Mouse (Mus musculus): ENCODE results near the gene 9130409I23Rik. TPM values are rescaled to one million over a fixed set of nuclear protein-coding genes. Genes with fewer than 3 reads are reported as not detected.

9130409I23Rik gene
- not detected in 2 replicates for polyA plus RNA-seq (2016; fragmentation: Nextera tagmentation; extraction: Ambion mirVana)

DNA sequence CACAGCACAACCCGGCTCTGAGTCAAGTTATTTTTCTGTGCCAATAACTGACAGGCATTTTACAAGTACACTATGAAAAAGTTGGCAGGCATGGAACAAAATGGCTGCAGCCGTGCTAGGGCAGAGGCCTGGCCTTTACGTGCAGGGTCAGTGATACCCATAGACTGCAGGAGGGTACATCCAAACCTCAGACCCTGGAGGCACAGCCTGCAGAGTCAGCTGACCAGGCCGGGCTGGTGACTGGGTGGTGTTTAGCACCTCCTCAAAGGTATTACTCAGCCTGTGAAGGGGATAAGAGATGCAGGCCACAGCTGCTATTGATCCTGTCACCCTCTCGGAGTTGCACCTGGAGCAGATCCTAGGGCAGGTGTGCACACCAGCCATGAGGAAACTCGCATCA, at the start of gene 9130409I23Rik:
9130409I23Rik (plus strand) TSS at position 301 of the 400 bp plus-strand sequence.
- Histone ChIP-seq H3K36me3 (no peaks in the 10 kb centered on the region), H3K9ac (no peak within 1 kb of the TSS), H3K9me3 (no peaks in the 10 kb centered on the region), H3K4me2 (replicated peaks) (no peak within 1 kb of the TSS), H3K4me3 (no peak within 1 kb of the TSS), H3K27ac (no peak within 1 kb of the TSS), H3K27me3 (no peaks in the 10 kb centered on the region), H3K4me1 (no peaks in the 10 kb centered on the region)
- ATAC-seq (ENCODE audit: insufficient number of reproducible peaks, insufficient read depth, low FRiP score, low TSS enrichment): no peak
- 75% methylated on average over 6 of the region's 6 CpGs for WGBS

DNA sequence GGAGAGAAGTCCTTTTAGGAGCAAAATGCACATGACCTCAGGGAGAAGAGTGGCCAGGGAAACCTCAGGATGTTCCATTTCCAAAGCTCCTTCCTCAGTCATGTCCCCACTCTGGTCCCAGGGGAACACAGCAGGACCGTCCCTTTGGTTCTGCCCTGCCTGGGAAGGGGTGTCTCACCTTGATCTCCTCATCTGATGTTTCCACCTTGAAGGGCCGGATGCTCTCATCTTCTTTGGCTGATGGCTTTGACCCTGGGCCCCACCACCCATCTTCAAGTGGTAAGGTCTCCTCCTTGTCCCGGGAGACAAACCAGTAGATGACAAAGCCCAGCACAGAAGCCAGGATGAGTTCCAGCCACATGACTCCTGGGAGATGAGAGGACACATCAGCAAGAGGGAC, 49.4 kb upstream of the 9130409I23Rik start:
- Histone ChIP-seq H3K4me2 (replicated peaks) (no peak overlapping the region), H3K9ac (no peak overlapping the region), H3K36me3 (no peaks in the 10 kb centered on the region), H3K4me1 (peaks cover 8% of the 10 kb centered on the region), H3K9me3 (no peaks in the 10 kb centered on the region), H3K27me3 (no peaks in the 10 kb centered on the region), H3K4me3 (no peak overlapping the region), H3K27ac (no peak overlapping the region)
- 94% methylated on average over 3 of the region's 3 CpGs for WGBS
- no peak for ATAC-seq (ENCODE audit: insufficient number of reproducible peaks, insufficient read depth, low FRiP score, low TSS enrichment)

DNA sequence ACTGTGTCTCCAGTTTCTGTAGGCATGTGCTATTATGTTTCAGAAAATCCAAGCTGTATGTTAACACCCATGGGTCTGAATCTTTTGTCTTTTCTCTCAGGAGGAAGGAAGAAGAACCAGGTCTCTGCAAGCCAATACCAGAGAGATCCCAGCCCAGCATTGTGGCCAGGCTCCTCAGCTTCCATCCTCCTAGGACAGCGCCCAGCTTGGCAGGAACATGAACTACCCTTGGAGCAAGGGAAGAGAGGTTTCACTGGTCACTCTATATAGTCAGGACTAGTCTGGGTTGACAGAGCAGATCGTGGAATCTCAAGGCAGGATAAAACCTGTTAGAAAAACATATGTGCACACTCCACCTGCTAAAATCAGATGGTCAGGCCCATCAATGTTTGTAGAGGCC, 47.2 kb upstream of the 9130409I23Rik start:
- H3K4me2 ChIP-seq (replicated peaks): no peak overlapping the region
- 82% methylated on average over 2 of the region's 2 CpGs for WGBS
- H3K27ac ChIP-seq: no peak overlapping the region
- no peak for ATAC-seq (ENCODE audit: insufficient number of reproducible peaks, insufficient read depth, low FRiP score, low TSS enrichment)
- H3K36me3 ChIP-seq: no peaks in the 10 kb centered on the region
- no peak overlapping the region for H3K4me3 ChIP-seq
- no peaks in the 10 kb centered on the region for H3K27me3 ChIP-seq
- no peaks in the 10 kb centered on the region for H3K9me3 ChIP-seq
- peaks cover 8% of the 10 kb centered on the region for H3K4me1 ChIP-seq
- no peak overlapping the region for H3K9ac ChIP-seq

DNA sequence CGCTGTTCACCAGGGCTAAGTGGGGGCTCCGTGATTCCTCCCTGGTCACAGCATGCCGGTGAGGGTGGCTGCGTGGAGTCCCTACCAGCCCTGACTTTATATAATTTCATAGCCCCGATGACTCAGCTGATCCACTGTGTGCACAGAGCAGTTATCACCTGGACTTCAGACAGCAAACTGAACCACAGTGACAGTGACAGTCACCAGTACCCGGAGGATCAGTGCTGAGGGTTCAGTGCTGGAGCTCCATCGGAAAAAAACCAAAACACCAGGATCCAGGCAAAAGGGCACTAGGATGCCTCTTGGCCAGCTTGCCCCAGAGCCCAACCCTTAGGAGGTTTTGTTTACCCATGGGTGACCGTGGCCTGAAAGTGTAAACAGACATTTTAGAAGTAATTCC, 45.7 kb upstream of the 9130409I23Rik start:
- no peak overlapping the region for H3K27ac ChIP-seq
- H3K4me3 ChIP-seq: no peak overlapping the region
- peaks cover 5% of the 10 kb centered on the region for H3K4me1 ChIP-seq
- no peak for ATAC-seq (ENCODE audit: insufficient number of reproducible peaks, insufficient read depth, low FRiP score, low TSS enrichment)
- WGBS: 84% methylated on average over 8 of the region's 8 CpGs
- no peak overlapping the region for H3K4me2 ChIP-seq (replicated peaks)
- no peak overlapping the region for H3K9ac ChIP-seq
- H3K9me3 ChIP-seq: no peaks in the 10 kb centered on the region
- no peaks in the 10 kb centered on the region for H3K27me3 ChIP-seq
- no peaks in the 10 kb centered on the region for H3K36me3 ChIP-seq

DNA sequence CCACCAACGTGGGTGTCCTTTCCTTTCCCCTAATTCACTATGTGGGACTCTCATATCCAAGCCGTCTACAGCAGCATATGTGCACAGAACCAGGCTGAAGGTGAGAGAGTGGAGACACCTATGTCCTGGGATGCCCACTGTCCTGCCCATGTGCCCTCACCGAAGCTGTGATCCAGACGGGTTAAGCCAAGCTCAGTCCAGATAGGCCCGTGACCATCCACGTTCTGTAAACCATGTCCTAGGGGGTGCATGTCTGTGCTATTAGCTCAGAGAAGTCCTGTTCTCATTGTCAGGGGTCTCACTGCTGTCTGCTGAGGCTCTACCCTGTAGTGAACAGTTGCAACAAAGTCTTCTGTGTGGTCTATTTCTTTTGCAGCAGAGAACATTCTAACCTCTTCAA, 43.2 kb upstream of the 9130409I23Rik start:
- WGBS: 89% methylated on average over 6 of the region's 6 CpGs
- Histone ChIP-seq H3K27ac (no peak overlapping the region), H3K9ac (no peak overlapping the region), H3K4me2 (replicated peaks) (no peak overlapping the region), H3K4me3 (no peak overlapping the region), H3K9me3 (no peaks in the 10 kb centered on the region), H3K36me3 (no peaks in the 10 kb centered on the region), H3K4me1 (no peaks in the 10 kb centered on the region), H3K27me3 (no peaks in the 10 kb centered on the region)
- no peak for ATAC-seq (ENCODE audit: insufficient number of reproducible peaks, insufficient read depth, low FRiP score, low TSS enrichment)

DNA sequence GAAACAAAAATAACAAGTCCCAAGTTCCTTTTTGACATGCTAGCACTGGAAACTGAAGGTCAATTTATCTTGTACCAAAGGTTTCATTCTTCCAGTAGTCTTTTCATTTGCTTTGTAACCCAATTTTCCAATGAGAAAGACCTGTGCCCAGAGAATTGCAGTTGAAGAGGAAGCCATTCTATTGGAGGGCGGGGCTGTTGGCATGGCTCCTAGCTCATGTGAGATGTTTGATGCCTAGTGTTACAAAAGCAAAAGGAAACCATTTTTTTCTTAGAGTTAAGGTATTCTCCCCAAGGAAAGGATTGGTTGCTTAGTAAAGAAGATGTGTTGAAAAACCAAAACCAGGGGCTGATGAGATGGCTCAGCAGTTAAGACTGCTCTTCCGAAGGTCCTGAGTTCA, 42.8 kb upstream of the 9130409I23Rik start:
- Histone ChIP-seq H3K4me2 (replicated peaks) (no peak overlapping the region), H3K4me3 (no peak overlapping the region), H3K27ac (no peak overlapping the region), H3K27me3 (no peaks in the 10 kb centered on the region), H3K36me3 (no peaks in the 10 kb centered on the region), H3K4me1 (no peaks in the 10 kb centered on the region), H3K9me3 (no peaks in the 10 kb centered on the region), H3K9ac (no peak overlapping the region)
- 93% methylated on average over 2 of the region's 2 CpGs for WGBS
- no peak for ATAC-seq (ENCODE audit: insufficient number of reproducible peaks, insufficient read depth, low FRiP score, low TSS enrichment)

DNA sequence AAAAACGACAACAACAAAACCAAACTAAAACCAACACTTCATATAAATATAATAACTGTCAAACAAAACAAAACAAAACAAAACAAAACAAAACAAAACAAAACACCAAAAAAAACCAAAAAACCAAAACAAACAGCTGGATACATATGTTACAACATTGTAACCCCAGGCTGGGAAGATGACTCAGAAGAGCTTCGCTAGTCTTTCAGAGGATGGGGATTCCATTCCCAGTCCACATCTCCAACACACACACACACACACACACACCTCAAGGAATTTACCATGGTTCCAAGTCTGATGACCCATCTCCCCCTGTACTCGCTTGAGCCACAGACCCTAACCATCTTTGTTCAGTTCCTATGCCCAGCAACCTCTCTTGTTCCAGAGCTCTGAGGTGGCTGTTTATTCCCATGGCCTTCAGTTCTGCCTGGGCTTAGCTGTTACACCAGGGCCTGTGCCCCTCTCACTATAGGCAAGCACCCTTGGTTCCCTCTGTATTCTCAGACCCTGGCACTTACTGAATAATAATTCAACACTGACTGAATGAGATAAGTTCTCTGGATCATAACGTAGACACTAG, 41.9 kb upstream of the 9130409I23Rik start:
- Histone ChIP-seq H3K4me2 (replicated peaks) (no peak overlapping the region), H3K27me3 (no peaks in the 10 kb centered on the region), H3K36me3 (no peaks in the 10 kb centered on the region), H3K4me1 (no peaks in the 10 kb centered on the region), H3K9me3 (no peaks in the 10 kb centered on the region), H3K4me3 (no peak overlapping the region), H3K27ac (no peak overlapping the region), H3K9ac (no peak overlapping the region)
- WGBS: 86% methylated on average over 4 of the region's 4 CpGs
- ATAC-seq (ENCODE audit: insufficient number of reproducible peaks, insufficient read depth, low FRiP score, low TSS enrichment): no peak

DNA sequence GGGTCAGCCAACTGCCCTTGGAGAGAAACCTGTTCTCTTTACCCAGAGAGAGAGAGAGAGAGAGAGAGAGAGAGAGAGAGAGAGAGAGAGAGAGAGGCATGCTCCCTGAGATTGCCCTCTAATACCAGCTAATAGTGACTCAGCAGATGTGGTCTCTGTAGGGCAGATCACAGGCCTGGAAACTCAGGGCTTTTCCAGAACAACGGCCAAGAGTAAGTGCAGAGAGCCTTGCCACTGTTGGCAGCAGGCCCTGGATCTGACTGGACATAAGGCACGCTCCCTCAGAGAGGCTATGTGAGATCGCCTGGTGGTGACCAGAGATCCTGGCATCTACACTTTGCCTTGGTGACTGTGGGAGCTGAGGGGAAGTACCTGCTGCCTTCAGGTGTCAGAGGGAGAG, 41.3 kb upstream of the 9130409I23Rik start:
- Histone ChIP-seq H3K4me1 (no peaks in the 10 kb centered on the region), H3K4me2 (replicated peaks) (no peak overlapping the region), H3K36me3 (no peaks in the 10 kb centered on the region), H3K9ac (no peak overlapping the region), H3K9me3 (no peaks in the 10 kb centered on the region), H3K4me3 (no peak overlapping the region), H3K27me3 (no peaks in the 10 kb centered on the region), H3K27ac (no peak overlapping the region)
- ATAC-seq (ENCODE audit: insufficient number of reproducible peaks, insufficient read depth, low FRiP score, low TSS enrichment): no peak
- 67% methylated on average over 3 of the region's 3 CpGs for WGBS

DNA sequence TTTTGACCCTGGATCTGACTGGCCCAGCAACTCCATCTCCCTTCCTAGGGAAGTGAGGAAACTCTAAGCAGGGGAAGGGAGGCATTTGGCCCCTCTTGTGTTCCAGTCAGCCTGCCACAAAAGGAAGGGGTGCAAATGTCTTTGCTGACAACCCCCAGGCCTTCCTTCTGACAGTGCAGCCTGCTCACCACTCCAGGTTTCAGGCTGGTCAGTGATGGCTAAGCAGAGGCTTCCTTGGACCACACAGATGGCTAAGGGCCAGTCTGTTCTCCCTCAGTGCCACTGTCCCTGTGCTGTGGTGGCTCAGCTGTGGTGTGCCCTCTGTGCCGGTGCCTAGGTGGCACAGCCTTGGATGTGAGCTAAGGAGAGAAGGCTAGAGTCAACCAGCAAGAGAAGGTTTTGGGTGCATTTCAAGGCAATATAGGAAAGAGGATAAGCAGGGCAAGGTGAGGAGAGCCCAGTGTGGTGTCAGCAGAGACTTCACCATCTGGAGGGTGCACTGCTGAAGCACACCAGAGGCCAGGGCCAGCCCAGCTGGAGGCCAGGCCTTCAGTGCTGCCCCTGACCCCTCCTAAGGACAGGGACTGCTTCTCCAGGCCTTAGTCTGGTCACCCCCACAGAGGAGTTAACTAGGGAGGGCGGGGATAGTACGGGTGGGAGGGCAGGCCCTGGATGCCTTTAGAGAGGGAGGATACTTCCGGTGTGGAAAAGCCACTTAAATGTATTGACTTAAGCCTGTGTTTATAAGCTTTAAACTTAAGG, 40.7 kb upstream of the 9130409I23Rik start:
- H3K9me3 ChIP-seq: no peaks in the 10 kb centered on the region
- H3K4me2 ChIP-seq (replicated peaks): no peak overlapping the region
- H3K36me3 ChIP-seq: no peaks in the 10 kb centered on the region
- 63% methylated on average over 4 of the region's 4 CpGs for WGBS
- no peaks in the 10 kb centered on the region; the same call in 1 of the 2 replicates for H3K4me1 ChIP-seq
- no peak overlapping the region for H3K27ac ChIP-seq
- ATAC-seq (ENCODE audit: insufficient number of reproducible peaks, insufficient read depth, low FRiP score, low TSS enrichment): no peak
- no peak overlapping the region for H3K9ac ChIP-seq
- no peaks in the 10 kb centered on the region for H3K27me3 ChIP-seq
- H3K4me3 ChIP-seq: no peak overlapping the region

DNA sequence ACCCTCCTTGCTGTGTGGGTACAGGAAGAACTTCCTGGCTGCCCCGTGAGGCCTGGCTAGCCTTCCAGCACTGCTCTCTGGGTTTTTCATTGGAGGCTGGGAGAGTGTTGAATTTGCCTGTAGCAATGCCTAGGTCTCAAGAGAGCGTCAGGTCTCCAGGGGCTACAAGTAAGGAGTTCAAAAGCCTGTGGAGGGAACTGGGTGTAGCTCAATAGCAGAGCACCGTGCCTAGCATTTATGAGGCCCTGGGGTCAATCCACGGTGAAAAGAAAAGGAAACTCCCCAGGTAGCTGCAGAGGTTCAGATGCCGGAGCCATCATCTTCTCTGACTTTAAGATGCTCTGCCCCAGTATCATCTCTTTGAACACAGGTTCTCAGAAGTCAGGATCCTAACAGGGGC, 39.4 kb upstream of the 9130409I23Rik start:
- Histone ChIP-seq H3K4me2 (replicated peaks) (no peak overlapping the region), H3K36me3 (no peaks in the 10 kb centered on the region), H3K27me3 (no peaks in the 10 kb centered on the region), H3K4me1 (peaks cover 6% of the 10 kb centered on the region; the same call in 1 of the 2 replicates), H3K9ac (no peak overlapping the region), H3K4me3 (no peak overlapping the region), H3K27ac (no peak overlapping the region), H3K9me3 (no peaks in the 10 kb centered on the region)
- 58% methylated on average over 5 of the region's 5 CpGs for WGBS
- no peak for ATAC-seq (ENCODE audit: insufficient number of reproducible peaks, insufficient read depth, low FRiP score, low TSS enrichment)

DNA sequence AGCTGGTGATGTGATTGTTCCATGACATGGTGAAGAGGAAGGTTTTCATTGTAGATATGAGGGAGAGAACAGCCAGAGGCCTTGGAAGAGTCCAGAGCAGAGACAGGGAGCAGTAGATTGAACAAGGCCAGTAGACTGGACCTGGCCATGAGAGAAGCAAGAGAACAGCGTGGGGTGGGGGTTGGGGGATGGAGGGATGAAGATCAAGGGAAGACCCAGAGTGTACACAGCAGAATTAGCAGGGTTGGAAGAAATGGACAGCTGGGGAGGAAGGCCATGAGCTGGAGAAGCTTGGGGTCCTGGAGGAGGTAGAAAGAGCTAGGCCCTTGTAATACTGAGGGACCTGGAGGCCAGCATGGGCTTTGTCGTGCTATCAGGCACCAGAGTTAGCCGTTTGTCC, 38.6 kb upstream of the 9130409I23Rik start:
- H3K9me3 ChIP-seq: no peaks in the 10 kb centered on the region
- peaks cover 11% of the 10 kb centered on the region; the same call in 1 of the 2 replicates for H3K4me1 ChIP-seq
- no peak overlapping the region for H3K4me3 ChIP-seq
- H3K4me2 ChIP-seq (replicated peaks): no peak overlapping the region
- H3K27ac ChIP-seq: no peak overlapping the region
- no peaks in the 10 kb centered on the region for H3K27me3 ChIP-seq
- WGBS: 83% methylated on average over 3 of the region's 3 CpGs
- no peaks in the 10 kb centered on the region for H3K36me3 ChIP-seq
- ATAC-seq (ENCODE audit: insufficient number of reproducible peaks, insufficient read depth, low FRiP score, low TSS enrichment): no peak
- H3K9ac ChIP-seq: no peak overlapping the region

DNA sequence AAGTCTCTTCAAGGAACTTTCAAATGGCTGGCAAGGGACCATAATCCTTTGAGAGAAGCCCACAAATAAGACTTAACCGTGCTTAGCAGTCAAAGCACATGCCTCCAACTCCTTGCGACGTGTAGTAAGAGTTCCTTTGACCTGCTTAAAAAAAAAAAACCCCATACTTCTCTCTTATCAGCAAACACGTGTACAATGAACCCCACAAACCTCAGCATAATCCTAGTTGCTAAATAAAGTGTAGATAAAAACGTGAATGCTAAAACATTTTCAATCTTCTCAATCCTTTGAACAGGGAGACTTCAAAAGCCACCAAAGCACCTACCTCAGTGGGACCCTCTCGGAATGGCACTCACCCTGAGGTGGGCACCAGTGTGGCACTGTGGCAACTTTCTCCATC, 37.6 kb upstream of the 9130409I23Rik start:
- Histone ChIP-seq H3K4me1 (peaks cover 11% of the 10 kb centered on the region; the same call in 1 of the 2 replicates), H3K27ac (no peak overlapping the region), H3K4me3 (no peak overlapping the region), H3K4me2 (replicated peaks) (no peak overlapping the region), H3K27me3 (no peaks in the 10 kb centered on the region), H3K36me3 (no peaks in the 10 kb centered on the region), H3K9ac (no peak overlapping the region), H3K9me3 (no peaks in the 10 kb centered on the region)
- WGBS: 80% methylated on average over 6 of the region's 6 CpGs
- no peak for ATAC-seq (ENCODE audit: insufficient number of reproducible peaks, insufficient read depth, low FRiP score, low TSS enrichment)

All from embryonic facial prominence, embryonic 12.5 days (tissue).